Mouse (Mus musculus) forebrain, embryonic 12.5 days (tissue): Measurements from ENCODE around the gene Gm11011. TPM values are rescaled to one million over a fixed set of nuclear protein-coding genes. Genes with fewer than 3 reads are reported as not detected.

Experiments
- ATAC-seq: fragments of 200-750 bp; cut with Nextera tagmentation; 2 replicates; pipeline ENCODE4 v1.8.0; 2017; ENCODE audit warnings: moderate TSS enrichment; ENCODE audit not compliant: low FRiP score
- H3K27ac ChIP-seq: fragments of 300-500 bp; sonication (generic); 2 replicates; pipeline ENCODE4 v1.5.1; 2016; ENCODE audit warnings: mild to moderate bottlenecking
- H3K27me3 ChIP-seq: fragments of 300-500 bp; sonication (generic); 2 replicates; pipeline ENCODE4 v1.6.1; 2016; ENCODE audit warnings: mild to moderate bottlenecking
- H3K36me3 ChIP-seq: fragments of 300-500 bp; sonication (generic); replicated peaks from 2 replicates; pipeline ENCODE4 v1.6.1; 2016; ENCODE audit warnings: mild to moderate bottlenecking
- H3K4me1 ChIP-seq: fragments of 300-500 bp; sonication (generic); 2 replicates; pipeline ENCODE4 v1.6.1; 2016
- H3K4me2 ChIP-seq: fragments of 300-500 bp; sonication (generic); 2 replicates; pipeline ENCODE4 v1.6.1; 2016; ENCODE audit warnings: mild to moderate bottlenecking, moderate library complexity
- H3K4me3 ChIP-seq: fragments of 300-500 bp; sonication (generic); replicated peaks from 2 replicates; pipeline ENCODE4 v1.5.1; 2016; ENCODE audit warnings: mild to moderate bottlenecking
- H3K9ac ChIP-seq: fragments of 300-500 bp; sonication (generic); 2 replicates; pipeline ENCODE4 v1.6.1; 2016; ENCODE audit warnings: mild to moderate bottlenecking
- H3K9me3 ChIP-seq: fragments of 300-500 bp; sonication (generic); 2 replicates; pipeline ENCODE4 v1.6.1; 2016
- WGBS: fragments of 180-500 bp; shearing (Covaris S2); methylation state at CpG from one replicate; pipeline ENCODE4 v1.1.7; 2016; 5-methylcytosine and 5-hydroxymethylcytosine counted together
- polyA plus RNA-seq: library from polyadenylated mRNA; unstranded; fragments of >200 nt; fragmentation: Nextera tagmentation; extraction: Ambion mirVana; gene quantifications from 2 replicates; pipeline ENCODE4 v1.2.1, GENCODE M21; 2016

The Gm11011 gene
- polyA plus RNA-seq, 1 experiment from 2014 or later = not detected

GRCm38 (mm10) chr2:169584745-169585456, 2.6 kb downstream of the Gm11011 start:
- Histone ChIP-seq H3K27ac (no peak overlapping the region), H3K4me2 (no peak overlapping the region), H3K4me1 (peaks cover 14% of the 10 kb centered on the region), H3K9ac (no peak overlapping the region), H3K9me3 (no peaks in the 10 kb centered on the region), H3K4me3 (no peak overlapping the region), H3K36me3 (no peaks in the 10 kb centered on the region), H3K27me3 (no peaks in the 10 kb centered on the region)
- peak; percentile 36; the same call in 1 of the 2 replicates for ATAC-seq
- 43% methylated on average over 15 of the region's 15 CpGs for WGBS

- Histone ChIP-seq H3K4me2 (no peak overlapping the region), H3K4me1 (peaks cover 12% of the 10 kb centered on the region), H3K9me3 (no peaks in the 10 kb centered on the region), H3K36me3 (no peaks in the 10 kb centered on the region), H3K27ac (no peak overlapping the region), H3K4me3 (no peak overlapping the region), H3K9ac (no peak overlapping the region), H3K27me3 (no peaks in the 10 kb centered on the region)
- 90% methylated on average over 3 of the region's 3 CpGs for WGBS
- no peak for ATAC-seq
These were observed 4.1 kb downstream of the Gm11011 start for GRCm38 (mm10) chr2:169583476-169583875.

- Histone ChIP-seq H3K27me3 (no peaks in the 10 kb centered on the region), H3K4me3 (no peak overlapping the region), H3K4me1 (no peaks in the 10 kb centered on the region), H3K4me2 (no peak overlapping the region), H3K9me3 (no peaks in the 10 kb centered on the region), H3K27ac (no peak overlapping the region), H3K9ac (no peak overlapping the region), H3K36me3 (no peaks in the 10 kb centered on the region)
- WGBS = 70% methylated on average over 7 of the region's 7 CpGs
- ATAC-seq = no peak
These were observed 9.9 kb downstream of the Gm11011 start for GRCm38 (mm10) chr2:169577508-169578196.

- Histone ChIP-seq H3K9ac (no peak overlapping the region), H3K4me3 (no peak overlapping the region), H3K36me3 (no peaks in the 10 kb centered on the region), H3K27ac (no peak overlapping the region), H3K27me3 (no peaks in the 10 kb centered on the region), H3K4me1 (no peaks in the 10 kb centered on the region), H3K9me3 (no peaks in the 10 kb centered on the region), H3K4me2 (no peak overlapping the region)
- WGBS = 90% methylated on average over 10 of the region's 10 CpGs
- no peak for ATAC-seq
These were observed 17.5 kb downstream of the Gm11011 start for GRCm38 (mm10) chr2:169570063-169570462.

GRCm38 (mm10) chr2:169566159-169566558, 21.4 kb downstream of the Gm11011 start:
- H3K4me1 ChIP-seq = no peaks in the 10 kb centered on the region
- 85% methylated on average over 4 of the region's 4 CpGs for WGBS
- H3K9ac ChIP-seq = no peak overlapping the region

GRCm38 (mm10) chr2:169565751-169566150, 21.8 kb downstream of the Gm11011 start:
- H3K27me3 ChIP-seq = no peaks in the 10 kb centered on the region
- no peaks in the 10 kb centered on the region for H3K9me3 ChIP-seq
- H3K9ac ChIP-seq = no peak overlapping the region
- H3K27ac ChIP-seq = no peak overlapping the region
- no peaks in the 10 kb centered on the region for H3K4me1 ChIP-seq
- H3K4me3 ChIP-seq = no peak overlapping the region
- ATAC-seq = no peak
- 84% methylated on average over 7 of the region's 7 CpGs for whole genome bisulfite sequencing
- H3K36me3 ChIP-seq = no peaks in the 10 kb centered on the region
- H3K4me2 ChIP-seq = no peak overlapping the region

More at GRCm38 (mm10) chr2:169566159-169566558, 21.4 kb downstream of the Gm11011 start:
- Histone ChIP-seq H3K27ac (no peak overlapping the region), H3K36me3 (no peaks in the 10 kb centered on the region), H3K4me2 (no peak overlapping the region), H3K4me3 (no peak overlapping the region), H3K27me3 (no peaks in the 10 kb centered on the region), H3K9me3 (no peaks in the 10 kb centered on the region)
- no peak for ATAC-seq

- no peak overlapping the region for H3K4me3 ChIP-seq
- H3K36me3 ChIP-seq = no peaks in the 10 kb centered on the region
- no peak for ATAC-seq
- peaks cover 7% of the 10 kb centered on the region; the same call in 1 of the 2 replicates for H3K4me1 ChIP-seq
- no peak overlapping the region for H3K27ac ChIP-seq
- no peak overlapping the region for H3K4me2 ChIP-seq
- H3K9me3 ChIP-seq = no peaks in the 10 kb centered on the region
- WGBS = 93% methylated on average over 7 of the region's 7 CpGs
- no peak overlapping the region for H3K9ac ChIP-seq
- H3K27me3 ChIP-seq = no peaks in the 10 kb centered on the region
These were observed 41.9 kb downstream of the Gm11011 start for GRCm38 (mm10) chr2:169545674-169546073.

- no peak overlapping the region for H3K4me3 ChIP-seq
- H3K9me3 ChIP-seq = no peaks in the 10 kb centered on the region
- no peak for ATAC-seq
- H3K36me3 ChIP-seq = no peaks in the 10 kb centered on the region
- no peak overlapping the region for H3K9ac ChIP-seq
- H3K4me1 ChIP-seq = no peaks in the 10 kb centered on the region
- 85% methylated on average over 4 of the region's 4 CpGs for WGBS
- H3K27ac ChIP-seq = no peak overlapping the region
- no peak overlapping the region for H3K4me2 ChIP-seq
- no peaks in the 10 kb centered on the region for H3K27me3 ChIP-seq
These were observed 48.6 kb downstream of the Gm11011 start for GRCm38 (mm10) chr2:169538906-169539305.

Other genes with a start within 250 kb of the Gm11011 start
- gene Tshz2, start 45.3 kb upstream of the Gm11011 start, polyA plus RNA-seq = 8.4 TPM in 2 replicates